ENCODE assay signal across 24 mouse cellular contexts in the genomic region with DNA sequence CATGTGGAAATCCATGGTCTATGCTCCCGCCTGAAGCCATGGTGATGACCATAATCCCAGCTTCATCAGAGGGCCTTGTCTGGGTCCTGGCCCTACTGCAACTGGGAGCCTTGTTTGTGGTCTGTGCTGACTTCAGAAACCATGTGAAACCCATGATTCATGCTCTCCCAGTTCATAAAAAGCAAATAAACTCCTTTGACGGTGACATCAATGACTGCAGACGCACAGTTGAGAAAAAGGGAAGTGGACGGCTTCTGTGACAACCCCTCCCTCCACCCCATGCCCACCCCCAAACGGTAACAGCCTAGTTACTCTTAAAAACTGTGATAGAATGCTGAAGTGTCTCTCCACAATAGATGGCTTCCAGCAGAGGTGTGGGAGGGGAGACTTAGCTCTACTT.
DNase-seq lines count a peak whose midpoint lies in the region; ATAC-seq and TF ChIP-seq lines count a peak whose summit lies in the region.
"Had no signal": no experiment of that assay in that cellular context is flagged by ENCODE, and none has a peak within 500 bp of the region (broad histone marks: within the 10 kb centered on the region; RNA-seq: fewer than 3 reads in every experiment).

No protein-coding gene starts in this region.

- 13% methylated on average over 5 of the region's 5 CpGs for WGBS in macrophage (ENCODE audit: missing documents)
- WGBS in forebrain, embryonic 12.5 days: 64% methylated on average over 5 of the region's 5 CpGs

- peak overlapping the region; percentile 71 for H3K27ac ChIP-seq in macrophage
- H3K27ac ChIP-seq in forebrain, embryonic 12.5 days: no peak overlapping the region
- H3K27ac ChIP-seq: heart, embryonic 10.5 days; hindbrain, embryonic 13.5 days; limb, embryonic 12.5 days; lung, embryonic 15.5 days; midbrain, embryonic 15.5 days; stomach, embryonic 15.5 days had no signal

- DNase-seq in 416B (ENCODE audit: low read depth): peak; percentile 88
- peak; percentile 65 for DNase-seq in G1E (ENCODE audit: low spot score)
- peak; percentile 45 for DNase-seq in c-Kit-positive CD71-negative TER-119-negative erythroid progenitor cells, embryonic 14.5 days (ENCODE audit: low read depth)
- no peak for DNase-seq in thymus, postnatal 10 days (ENCODE audit: low spot score in 2 of 2)
- no peak for DNase-seq in kidney, postnatal 25 days
- DNase-seq: adrenal gland, postnatal 25 days; cerebellum, adult 8-10 months; cerebellum, postnatal 25 days; gastrocnemius, postnatal 10 days; heart, postnatal 36 days; kidney, postnatal 14 days; lung, postnatal 36 days; thymus, postnatal 36 days had no signal

- H3K79me2 ChIP-seq in macrophage (ENCODE audit: inconsistent target): no peaks in the 10 kb centered on the region

- peaks cover 32% of the 10 kb centered on the region for H3K27me3 ChIP-seq in G1E (ENCODE audit: insufficient read depth, low read length)
- no peaks in the 10 kb centered on the region for H3K27me3 ChIP-seq in forebrain, embryonic 12.5 days
- H3K27me3 ChIP-seq: hindbrain, embryonic 13.5 days; lung, embryonic 15.5 days; midbrain, embryonic 15.5 days; stomach, embryonic 15.5 days had no signal

- H3K4me2 ChIP-seq in forebrain, embryonic 12.5 days: no peak overlapping the region
- H3K4me2 ChIP-seq: hindbrain, embryonic 13.5 days; limb, embryonic 12.5 days; lung, embryonic 15.5 days; midbrain, embryonic 15.5 days; stomach, embryonic 15.5 days had no signal

- H3K4me3 ChIP-seq in G1E (ENCODE audit: low read depth, low read length) (peak overlapping the region; percentile 13; the same call in 1 of the 2 replicates), macrophage (ENCODE audit: inconsistent target) (no peak overlapping the region)
- no peak overlapping the region for H3K4me3 ChIP-seq in forebrain, embryonic 12.5 days (replicated peaks)
- H3K4me3 ChIP-seq: heart, embryonic 10.5 days; hindbrain, embryonic 13.5 days; limb, embryonic 12.5 days; lung, embryonic 15.5 days; midbrain, embryonic 15.5 days; stomach, embryonic 15.5 days had no signal

- H3K4me1 ChIP-seq in G1E (ENCODE audit: insufficient read depth, low read depth, low read length): peaks cover 23% of the 10 kb centered on the region
- H3K4me1 ChIP-seq in forebrain, embryonic 12.5 days: peaks cover 8% of the 10 kb centered on the region; the same call in 1 of the 2 replicates
- H3K4me1 ChIP-seq: midbrain, embryonic 15.5 days; stomach, embryonic 15.5 days had no signal

- ATAC-seq in G1E (ENCODE audit: extremely low read depth, insufficient number of reproducible peaks, low FRiP score, poor library complexity, severe bottlenecking): peak; percentile 75
- no peak for ATAC-seq in forebrain, embryonic 12.5 days (ENCODE audit: low FRiP score)
- ATAC-seq in monocyte, adult 5-6 weeks (replicated peaks; ENCODE audit: insufficient number of reproducible peaks, low FRiP score, low TSS enrichment, poor library complexity, severe bottlenecking): no peak
- ATAC-seq: forebrain, embryonic 16.5 days; intestine, embryonic 16.5 days; midbrain, embryonic 15.5 days had no signal

- no peak for TF ChIP-seq CTCF in G1E (IDR thresholded peaks at IDR 0.05; ENCODE audit: low read depth, low read length)

- H3K9me3 ChIP-seq in G1E (replicated peaks): 0 out of 2 replicates have a peak, but pooled peaks cover 2% of the 10 kb centered on the region
- no peaks in the 10 kb centered on the region for H3K9me3 ChIP-seq in forebrain, embryonic 12.5 days
- H3K9me3 ChIP-seq: heart, embryonic 10.5 days; limb, embryonic 12.5 days; lung, embryonic 15.5 days; midbrain, embryonic 15.5 days; stomach, embryonic 15.5 days had no signal

- no peak overlapping the region for H3K9ac ChIP-seq in forebrain, embryonic 12.5 days
- H3K9ac ChIP-seq: hindbrain, embryonic 13.5 days; limb, embryonic 12.5 days; lung, embryonic 15.5 days; midbrain, embryonic 15.5 days; stomach, embryonic 15.5 days had no signal

- H3K36me3 ChIP-seq in G1E (replicated peaks): no peaks in the 10 kb centered on the region
- no peaks in the 10 kb centered on the region for H3K36me3 ChIP-seq in macrophage (ENCODE audit: inconsistent target)
- H3K36me3 ChIP-seq in forebrain, embryonic 12.5 days (replicated peaks): no peaks in the 10 kb centered on the region
- H3K36me3 ChIP-seq: heart, embryonic 10.5 days; hindbrain, embryonic 13.5 days; limb, embryonic 12.5 days; lung, embryonic 15.5 days; midbrain, embryonic 15.5 days; stomach, embryonic 15.5 days had no signal

Comparison
In these comparisons a context has a peak if more than half of its experiments do, and no peak if none do; other contexts are left out.
1. DNase-seq: peak in 416B (single experiment), G1E (single experiment) and c-Kit-positive CD71-negative TER-119-negative erythroid progenitor cells, embryonic 14.5 days (single experiment); none in thymus, postnatal 10 days (0 of 2) and kidney, postnatal 25 days (0 of 2).